Mouse (Mus musculus): ENCODE measurements around the gene Olfr1269.

Gene Olfr1269

GRCm38 (mm10) chr2:90121312-90121711 lies at the start of gene Olfr1269:
Gene Olfr1269 (minus strand): TSS chr2:90121412.
- no peak for DNase-seq

DNA sequence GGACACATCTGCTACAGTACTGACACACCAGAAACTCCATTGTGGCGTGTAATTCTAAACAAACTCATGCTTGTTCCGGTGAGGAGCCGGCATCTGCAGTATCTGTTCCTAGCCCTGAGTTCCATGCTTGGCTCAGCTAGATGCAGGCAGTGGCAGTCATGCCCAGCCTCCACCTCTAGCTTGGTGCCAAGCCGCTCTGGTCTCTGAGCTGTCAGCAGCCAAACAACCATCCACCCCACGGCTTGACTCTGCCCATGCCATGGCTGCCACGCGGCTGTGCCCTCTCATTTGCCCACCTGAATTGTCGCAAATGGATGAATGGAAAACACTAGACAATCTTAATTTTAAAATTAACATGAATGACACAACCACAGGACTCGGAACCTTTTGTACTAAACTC lies 32.7 kb upstream of the Olfr1269 start:
- no peak for DNase-seq

GRCm38 (mm10) chr2:90152991-90153390 lies 31.8 kb upstream of the Olfr1269 start, which contains the start of gene Olfr1270:
Gene Olfr1270 (minus strand): TSS chr2:90153091.
- DNase-seq: no peak

DNA sequence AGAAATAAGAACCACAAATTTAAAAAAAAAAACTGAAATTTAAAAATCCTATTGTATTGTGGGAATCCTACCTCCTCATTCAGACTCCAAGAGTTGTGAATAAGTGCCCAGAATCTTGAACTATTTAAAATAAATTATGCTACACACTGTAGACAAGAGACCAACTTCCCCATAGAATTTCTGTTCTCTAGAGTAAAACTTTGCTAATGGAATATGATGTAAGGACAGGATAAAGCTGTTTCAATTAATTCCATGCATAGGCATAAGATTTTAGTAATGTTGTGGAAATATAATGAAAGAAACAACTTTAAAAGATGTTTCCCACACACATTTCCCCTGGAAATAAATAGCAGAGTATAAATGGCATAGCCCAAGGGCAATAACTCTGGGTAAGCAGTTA lies 21.0 kb upstream of the Olfr1269 start, which contains the start of gene Olfr32:
Gene Olfr32 (minus strand): TSS at position 101 of the 400 bp plus-strand sequence.
- DNase-seq: no peak

DNA sequence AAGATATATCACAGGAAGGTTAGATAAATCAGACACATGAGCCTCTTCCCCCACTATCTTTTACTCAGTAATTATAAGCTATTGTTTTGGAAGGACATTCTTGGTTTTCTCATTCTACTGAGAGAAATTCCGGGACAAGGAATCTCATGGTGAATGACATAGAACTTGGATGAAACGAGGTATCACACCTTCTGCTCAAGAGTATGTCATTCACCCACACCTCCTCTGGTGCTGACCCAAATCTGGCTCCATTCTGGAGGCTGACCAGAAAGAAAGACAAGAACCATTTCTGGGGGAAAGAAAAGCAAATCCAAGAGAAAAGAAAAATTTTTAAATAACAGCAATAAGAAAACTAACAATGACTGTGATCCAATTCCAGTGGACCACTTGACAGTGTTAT lies 51.1 kb downstream of the Olfr1269 start:
- DNase-seq: no peak

Data from right cerebral cortex, postnatal 14 days (tissue).